Mouse (Mus musculus): ENCODE measurements around the gene Tbc1d30. TPM values are rescaled to one million over a fixed set of nuclear protein-coding genes. Genes with fewer than 3 reads are reported as not detected.
"Not testable (repeated sequence)": the region's sequence is repeated elsewhere in the genome, so short reads cannot be mapped to it uniquely, and the experiment has no call there.

Gene Tbc1d30
- polyA plus RNA-seq, 1 experiment, result 0.23 TPM

DNA sequence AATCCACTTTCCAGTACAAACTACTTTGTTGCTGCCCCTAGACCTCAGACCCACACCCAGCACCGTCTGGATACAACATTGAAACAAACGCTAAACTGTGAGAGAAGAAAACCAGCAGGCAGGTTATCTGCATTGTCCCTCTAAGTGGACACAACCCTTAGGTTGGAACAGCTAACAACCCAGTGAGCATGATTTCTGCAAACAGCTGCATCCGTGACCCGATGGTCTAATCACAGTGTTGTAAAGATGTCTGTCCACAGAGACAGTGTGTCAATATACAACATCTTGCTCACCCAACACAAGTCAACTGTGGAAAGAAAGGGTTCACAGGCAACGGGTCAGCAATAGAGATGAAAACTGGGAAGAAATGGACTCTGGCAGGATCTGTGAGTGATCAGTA, 1.8 kb downstream of the Tbc1d30 start:
- no peaks in the 10 kb centered on the region for H3K4me1 ChIP-seq (ENCODE audit: control insufficient read depth, insufficient read depth, low read length)
- TF ChIP-seq POLR2A (IDR thresholded peaks at IDR 0.05; ENCODE audit: low read depth, low read length), result no peak
- no peak for TF ChIP-seq CTCF (IDR thresholded peaks at IDR 0.05; ENCODE audit: borderline replicate concordance, insufficient read depth, low read length)
- no peak overlapping the region for H3K4me3 ChIP-seq (ENCODE audit: insufficient read depth, low read length)
- H3K27ac ChIP-seq (ENCODE audit: insufficient read depth, low read length), result no peak overlapping the region

GRCm38 (mm10) chr10:121343867-121344266, 7.2 kb downstream of the Tbc1d30 start:
- H3K27ac ChIP-seq (ENCODE audit: insufficient read depth, low read length), result no peak overlapping the region
- H3K4me1 ChIP-seq (ENCODE audit: control insufficient read depth, insufficient read depth, low read length), result no peaks in the 10 kb centered on the region
- no peak overlapping the region for H3K4me3 ChIP-seq (ENCODE audit: insufficient read depth, low read length)
- TF ChIP-seq CTCF (IDR thresholded peaks at IDR 0.05; ENCODE audit: borderline replicate concordance, insufficient read depth, low read length) (no peak), POLR2A (IDR thresholded peaks at IDR 0.05; ENCODE audit: low read depth, low read length) (no peak)

DNA sequence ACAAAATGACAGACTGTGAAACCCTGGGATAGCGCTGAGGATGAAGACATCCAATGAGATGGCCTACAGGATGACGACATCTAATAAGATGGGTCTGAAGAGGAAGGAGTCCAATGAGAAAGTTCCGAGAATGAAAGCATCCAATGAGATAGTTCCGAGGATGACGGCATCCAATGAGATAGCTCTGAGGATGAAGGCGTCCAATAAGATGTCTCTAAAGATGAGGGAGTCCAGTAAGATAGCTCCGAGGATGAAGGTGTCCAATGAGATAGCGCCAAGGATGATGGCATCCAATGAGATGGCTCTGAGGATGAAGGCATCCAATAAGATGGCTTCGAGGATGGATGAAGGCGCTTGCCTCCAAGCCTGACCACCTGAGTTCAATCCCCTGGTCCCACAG, 8.8 kb downstream of the Tbc1d30 start:
- TF ChIP-seq POLR2A (IDR thresholded peaks at IDR 0.05; ENCODE audit: low read depth, low read length) (no peak), CTCF (IDR thresholded peaks at IDR 0.05; ENCODE audit: borderline replicate concordance, insufficient read depth, low read length) (no peak)
- no peak overlapping the region for H3K4me3 ChIP-seq (ENCODE audit: insufficient read depth, low read length)
- no peak overlapping the region for H3K27ac ChIP-seq (ENCODE audit: insufficient read depth, low read length)
- no peaks in the 10 kb centered on the region for H3K4me1 ChIP-seq (ENCODE audit: control insufficient read depth, insufficient read depth, low read length)

DNA sequence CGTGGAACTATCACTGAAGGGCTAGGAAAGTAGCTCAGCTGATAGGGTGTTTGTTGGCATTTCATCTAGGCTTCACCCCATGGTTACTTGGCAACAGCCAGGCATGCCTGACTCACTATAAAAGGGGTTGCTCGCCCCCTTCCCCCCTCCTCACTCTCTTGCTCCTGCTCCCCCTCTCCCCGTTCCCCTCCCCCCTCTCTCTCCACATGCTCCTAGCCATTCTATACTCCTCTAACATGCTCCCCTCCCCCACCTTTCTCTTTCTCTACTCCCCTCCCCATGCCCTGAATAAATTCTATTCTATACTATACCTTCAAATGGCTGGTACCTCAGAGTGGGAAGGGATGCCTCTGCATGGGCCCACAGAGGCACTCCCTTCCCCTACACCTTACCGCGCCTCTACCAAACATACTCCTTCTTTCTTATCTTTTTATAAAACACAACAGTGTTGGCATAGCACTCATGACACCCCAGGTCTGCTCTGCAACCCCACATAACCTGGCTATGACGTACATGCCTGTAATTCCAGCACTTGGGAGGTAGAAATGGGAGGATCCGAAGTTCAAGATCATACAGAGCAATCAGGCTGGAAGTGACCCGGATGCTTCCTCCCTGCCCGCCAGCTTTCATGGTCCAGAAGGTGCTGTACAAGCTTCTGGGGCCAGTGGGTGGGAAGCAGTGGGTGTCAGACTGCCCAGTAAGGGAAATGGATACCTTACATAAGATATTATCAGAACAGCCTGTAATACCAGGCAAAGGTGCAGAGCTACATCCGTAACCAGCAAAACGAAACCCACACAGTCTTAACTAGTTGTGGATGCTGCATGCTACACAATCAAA, 10.1 kb downstream of the Tbc1d30 start:
- no peaks in the 10 kb centered on the region for H3K4me1 ChIP-seq (ENCODE audit: control insufficient read depth, insufficient read depth, low read length)

DNA sequence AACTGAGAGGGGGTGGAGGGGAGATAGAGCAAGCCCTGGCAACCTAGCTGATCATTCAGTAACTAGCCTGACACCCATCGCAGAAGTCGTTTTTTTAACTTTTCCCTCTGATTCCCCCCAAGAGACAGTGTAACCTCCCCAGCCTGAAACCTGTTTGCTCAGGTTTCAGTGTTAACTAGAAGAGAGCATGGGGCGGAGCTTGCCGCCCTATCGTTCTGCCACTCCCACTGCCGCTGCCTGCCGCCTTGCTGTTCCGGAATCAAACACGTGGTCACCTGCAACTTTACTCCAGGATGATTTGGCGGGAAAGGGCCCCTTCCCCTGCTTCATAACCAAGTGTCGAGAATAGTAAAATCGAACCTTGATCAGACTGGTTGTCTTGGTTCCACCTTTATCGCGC, 14.5 kb downstream of the Tbc1d30 start:
- H3K27ac ChIP-seq (ENCODE audit: insufficient read depth, low read length); H3K4me1 ChIP-seq (ENCODE audit: control insufficient read depth, insufficient read depth, low read length); H3K4me3 ChIP-seq (ENCODE audit: insufficient read depth, low read length): not testable (repeated sequence)

More for the DNA sequence above, 10.1 kb downstream of the Tbc1d30 start:
- no peak overlapping the region for H3K27ac ChIP-seq (ENCODE audit: insufficient read depth, low read length)
- TF ChIP-seq CTCF (IDR thresholded peaks at IDR 0.05; ENCODE audit: borderline replicate concordance, insufficient read depth, low read length) (no peak), POLR2A (IDR thresholded peaks at IDR 0.05; ENCODE audit: low read depth, low read length) (no peak)
- H3K4me3 ChIP-seq (ENCODE audit: insufficient read depth, low read length), result no peak overlapping the region

GRCm38 (mm10) chr10:121334576-121334975, 16.5 kb downstream of the Tbc1d30 start:
- no peak overlapping the region for H3K27ac ChIP-seq (ENCODE audit: insufficient read depth, low read length)
- no peaks in the 10 kb centered on the region for H3K4me1 ChIP-seq (ENCODE audit: control insufficient read depth, insufficient read depth, low read length)
- no peak for TF ChIP-seq POLR2A (IDR thresholded peaks at IDR 0.05; ENCODE audit: low read depth, low read length)
- peak; percentile 45; the same call in 1 of the 2 replicates for TF ChIP-seq CTCF (IDR thresholded peaks at IDR 0.05; ENCODE audit: borderline replicate concordance, insufficient read depth, low read length)
- no peak overlapping the region for H3K4me3 ChIP-seq (ENCODE audit: insufficient read depth, low read length)

- Histone ChIP-seq H3K4me3 (ENCODE audit: insufficient read depth, low read length) (no peak overlapping the region), H3K27ac (ENCODE audit: insufficient read depth, low read length) (no peak overlapping the region), H3K4me1 (ENCODE audit: control insufficient read depth, insufficient read depth, low read length) (no peaks in the 10 kb centered on the region)
- TF ChIP-seq CTCF (IDR thresholded peaks at IDR 0.05; ENCODE audit: borderline replicate concordance, insufficient read depth, low read length) (peak; percentile 76), POLR2A (IDR thresholded peaks at IDR 0.05; ENCODE audit: low read depth, low read length) (no peak)
Observed at GRCm38 (mm10) chr10:121330940-121331339, 20.1 kb downstream of the Tbc1d30 start.

DNA sequence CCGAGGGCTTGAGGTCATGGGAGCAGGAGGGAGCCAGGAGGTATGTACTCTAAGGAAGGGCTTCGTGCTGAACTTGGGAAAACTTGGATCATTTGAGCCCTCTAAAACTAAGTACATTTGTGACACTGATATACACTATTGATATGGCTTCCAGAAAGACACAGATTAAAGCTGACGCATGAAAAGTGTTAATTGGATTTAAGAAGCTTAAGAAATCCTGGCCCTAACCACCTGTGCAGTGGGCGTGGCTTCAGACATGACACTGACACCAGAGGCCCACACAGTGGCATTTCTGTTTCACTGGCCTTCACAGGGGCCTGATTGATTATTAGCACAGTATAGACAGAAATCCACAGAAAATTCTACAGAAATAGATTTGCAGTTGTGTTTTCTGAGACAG, 21.5 kb downstream of the Tbc1d30 start:
- TF ChIP-seq POLR2A (IDR thresholded peaks at IDR 0.05; ENCODE audit: low read depth, low read length) (no peak), CTCF (IDR thresholded peaks at IDR 0.05; ENCODE audit: borderline replicate concordance, insufficient read depth, low read length) (no peak)
- Histone ChIP-seq H3K27ac (ENCODE audit: insufficient read depth, low read length) (no peak overlapping the region), H3K4me1 (ENCODE audit: control insufficient read depth, insufficient read depth, low read length) (no peaks in the 10 kb centered on the region), H3K4me3 (ENCODE audit: insufficient read depth, low read length) (no peak overlapping the region)

GRCm38 (mm10) chr10:121326167-121326566, 24.9 kb downstream of the Tbc1d30 start:
- no peak overlapping the region for H3K27ac ChIP-seq (ENCODE audit: insufficient read depth, low read length)
- TF ChIP-seq POLR2A (IDR thresholded peaks at IDR 0.05; ENCODE audit: low read depth, low read length) (no peak), CTCF (IDR thresholded peaks at IDR 0.05; ENCODE audit: borderline replicate concordance, insufficient read depth, low read length) (no peak)
- no peak overlapping the region for H3K4me3 ChIP-seq (ENCODE audit: insufficient read depth, low read length)
- no peaks in the 10 kb centered on the region for H3K4me1 ChIP-seq (ENCODE audit: control insufficient read depth, insufficient read depth, low read length)

GRCm38 (mm10) chr10:121323493-121323892, 27.6 kb downstream of the Tbc1d30 start:
- Histone ChIP-seq H3K27ac (ENCODE audit: insufficient read depth, low read length) (no peak overlapping the region), H3K4me3 (ENCODE audit: insufficient read depth, low read length) (no peak overlapping the region), H3K4me1 (ENCODE audit: control insufficient read depth, insufficient read depth, low read length) (no peaks in the 10 kb centered on the region)
- TF ChIP-seq CTCF (IDR thresholded peaks at IDR 0.05; ENCODE audit: borderline replicate concordance, insufficient read depth, low read length), result no peak
- TF ChIP-seq POLR2A (IDR thresholded peaks at IDR 0.05; ENCODE audit: low read depth, low read length), result no peak

All from embryonic fibroblast, embryonic 13.5 days (primary cell).